Mouse (Mus musculus) kidney, adult 9 months (tissue): Measurements from ENCODE around the gene Snx22.
A peak's percentile ranks its signal among the peaks of the same experiment; 100 is the strongest.

Experiments used
- DNase-seq: peaks from one replicate; pipeline ENCODE4 v3.0.0; 2022

The Snx22 gene

GRCm38 (mm10) chr9:66068056-66068455, 1.5 kb downstream of the Snx22 start:
- no peak for DNase-seq

- peak; percentile 66 for DNase-seq
Observed at GRCm38 (mm10) chr9:66067542-66067941, 2.0 kb downstream of the Snx22 start.

- no peak for DNase-seq
Observed at GRCm38 (mm10) chr9:66066791-66067190, 2.7 kb downstream of the Snx22 start.

GRCm38 (mm10) chr9:66064316-66064715, 5.2 kb downstream of the Snx22 start:
- no peak for DNase-seq

GRCm38 (mm10) chr9:66063446-66063845, 6.1 kb downstream of the Snx22 start:
- no peak for DNase-seq

- no peak for DNase-seq
Observed at GRCm38 (mm10) chr9:66061656-66062055, 7.9 kb downstream of the Snx22 start.

- no peak for DNase-seq
Observed at GRCm38 (mm10) chr9:66060986-66061385, 8.5 kb downstream of the Snx22 start.

GRCm38 (mm10) chr9:66060308-66060647, 9.2 kb downstream of the Snx22 start:
- no peak for DNase-seq

- DNase-seq = peak; percentile 99
Observed at GRCm38 (mm10) chr9:66059583-66060307, 9.8 kb downstream of the Snx22 start, which contains the start of gene Ppib. Gene Ppib, plus strand, starts transcription at chr9:66060222.

- DNase-seq = no peak
Observed at GRCm38 (mm10) chr9:66053620-66054019, 15.9 kb downstream of the Snx22 start.

- DNase-seq = no peak
Observed at GRCm38 (mm10) chr9:66052731-66053130, 16.8 kb downstream of the Snx22 start.

- DNase-seq = no peak
Observed at GRCm38 (mm10) chr9:66051493-66051892, 18.0 kb downstream of the Snx22 start.

- DNase-seq = no peak
Observed at GRCm38 (mm10) chr9:66049931-66050601, 19.5 kb downstream of the Snx22 start.

GRCm38 (mm10) chr9:66043241-66043640, 26.3 kb downstream of the Snx22 start:
- DNase-seq = no peak

GRCm38 (mm10) chr9:66042331-66042730, 27.2 kb downstream of the Snx22 start:
- DNase-seq = no peak

GRCm38 (mm10) chr9:66040801-66041200, 28.7 kb downstream of the Snx22 start:
- DNase-seq = no peak

GRCm38 (mm10) chr9:66039290-66039689, 30.2 kb downstream of the Snx22 start:
- no peak for DNase-seq

GRCm38 (mm10) chr9:66038581-66038980, 30.9 kb downstream of the Snx22 start:
- no peak for DNase-seq

GRCm38 (mm10) chr9:66038082-66038481, 31.4 kb downstream of the Snx22 start:
- no peak for DNase-seq

- DNase-seq = no peak
Observed at GRCm38 (mm10) chr9:66020601-66021000, 48.9 kb downstream of the Snx22 start.
